Mouse (Mus musculus) liver, embryonic 14.5 days (tissue): ENCODE data around the gene Chl1.

ENCODE experiments used
- CTCF ChIP-seq: IDR thresholded peaks from 2 replicates; pipeline ENCODE4 v1.5.1; 2016; ENCODE audit warnings: antibody characterized with exemption, low read depth, control low read depth
- EP300 ChIP-seq: IDR thresholded peaks from 2 replicates; pipeline ENCODE4 v1.6.1; 2016; ENCODE audit warnings: antibody characterized with exemption, low read depth

GRCm38 (mm10) chr6:103677072-103677471 lies 166.7 kb downstream of the Chl1 start:
- TF ChIP-seq CTCF: no peak
- no peak for TF ChIP-seq EP300
